Mouse (Mus musculus) thymus, postnatal 25 days (tissue): ENCODE results near the gene Sp100.
"Not testable (repeated sequence)": the region's sequence is repeated elsewhere in the genome, so short reads cannot be mapped to it uniquely, and the experiment has no call there.

Experiments
- DNase-seq: peaks from one replicate; pipeline ENCODE4 v3.0.0; 2022

Gene Sp100

DNA sequence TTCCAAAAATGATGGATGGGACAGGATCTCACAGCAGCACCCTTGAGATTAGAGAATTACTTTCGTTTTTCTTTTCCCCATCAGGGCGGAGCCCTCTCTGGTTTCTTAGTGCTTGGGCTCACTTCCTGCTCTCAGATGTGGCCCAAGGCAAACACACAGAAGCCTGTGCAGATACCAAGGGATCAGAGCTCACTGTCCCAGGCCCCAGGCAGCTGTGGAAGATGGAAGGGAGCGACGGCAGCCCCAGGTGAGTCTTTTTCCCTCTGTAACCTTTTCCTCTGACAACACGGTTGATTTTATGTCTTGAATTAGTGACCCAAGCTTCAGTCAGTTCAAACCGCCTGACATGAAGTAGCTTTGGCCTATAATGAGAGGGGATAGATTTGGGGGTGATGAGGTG, at the start of gene Sp100:
TSS of gene Sp100 (plus strand) at position 108 of the 400 bp plus-strand sequence.
- DNase-seq = peak; percentile 67

DNA sequence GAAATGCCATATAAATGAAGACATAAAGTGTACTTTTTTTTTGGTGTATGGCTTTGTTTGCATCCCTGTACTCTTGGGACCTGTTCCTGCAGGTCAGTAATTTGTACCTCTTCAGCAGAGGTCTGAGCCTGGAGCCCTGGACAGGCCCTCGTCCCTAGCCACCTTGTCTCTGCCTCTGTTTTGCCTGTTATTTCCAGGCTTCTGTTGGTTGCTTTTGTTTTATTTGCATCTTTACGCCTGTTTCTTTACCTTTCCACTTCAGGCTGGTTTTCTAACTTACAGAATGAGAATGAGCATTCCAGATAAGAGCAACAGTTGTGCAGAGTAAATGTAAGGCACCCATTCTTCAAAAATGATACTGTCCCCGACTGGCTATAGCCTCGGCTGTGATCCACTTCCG, 49.7 kb upstream of the Sp100 start, which contains the start of gene Sp140:
TSS of gene Sp140 (plus strand) at position 301 of the 400 bp plus-strand sequence.
- DNase-seq = not testable (repeated sequence)

GRCm38 (mm10) chr1:85600794-85601193, 49.0 kb upstream of the Sp100 start:
- DNase-seq = peak; percentile 61

DNA sequence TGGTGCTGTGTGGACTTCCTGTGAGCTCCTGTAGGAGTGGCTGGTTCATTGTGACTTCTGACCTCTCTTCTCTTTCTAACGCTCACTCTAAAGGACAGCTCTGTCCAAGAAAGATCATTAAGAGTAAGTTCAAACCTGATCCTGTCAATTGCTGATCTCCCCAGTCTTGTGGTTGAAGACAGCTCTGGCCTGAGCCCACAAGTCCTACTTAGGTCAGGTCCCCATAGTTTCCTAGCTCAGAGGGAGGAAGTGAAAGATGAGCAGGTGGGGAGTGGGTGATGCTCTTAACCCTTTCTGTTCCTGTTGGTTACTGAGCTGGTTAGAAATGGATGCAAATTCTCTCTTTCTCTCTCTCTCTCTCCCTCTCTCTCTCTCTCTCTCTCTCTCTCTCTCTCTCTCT, 45.4 kb upstream of the Sp100 start:
- not testable (repeated sequence) for DNase-seq

DNA sequence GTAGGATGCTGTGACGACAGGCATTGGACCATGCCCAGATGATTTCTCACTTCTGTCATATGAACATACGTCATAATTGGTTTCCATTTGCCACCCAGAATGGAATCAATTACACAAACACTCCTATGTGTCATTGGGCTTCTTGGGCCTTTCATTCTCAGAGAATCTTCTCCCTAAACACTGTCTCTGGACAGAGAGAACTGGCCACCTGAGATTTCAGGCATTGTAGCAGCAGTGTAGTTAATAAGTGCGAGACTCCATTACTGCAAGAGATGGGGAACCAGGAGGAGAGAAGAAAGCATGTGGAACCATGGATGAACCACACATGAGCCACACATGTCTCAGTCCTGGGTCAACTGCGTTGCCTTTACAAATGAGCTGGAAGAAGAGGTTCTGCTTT, 41.4 kb upstream of the Sp100 start:
- not testable (repeated sequence) for DNase-seq

GRCm38 (mm10) chr1:85610581-85610980, 39.2 kb upstream of the Sp100 start:
- DNase-seq = not testable (repeated sequence)

GRCm38 (mm10) chr1:85615096-85615495, 34.7 kb upstream of the Sp100 start:
- not testable (repeated sequence) for DNase-seq

- DNase-seq = not testable (repeated sequence)
These were observed 34.0 kb upstream of the Sp100 start for GRCm38 (mm10) chr1:85615819-85616218.

- DNase-seq = not testable (repeated sequence)
These were observed 32.6 kb upstream of the Sp100 start for GRCm38 (mm10) chr1:85617161-85617560.

DNA sequence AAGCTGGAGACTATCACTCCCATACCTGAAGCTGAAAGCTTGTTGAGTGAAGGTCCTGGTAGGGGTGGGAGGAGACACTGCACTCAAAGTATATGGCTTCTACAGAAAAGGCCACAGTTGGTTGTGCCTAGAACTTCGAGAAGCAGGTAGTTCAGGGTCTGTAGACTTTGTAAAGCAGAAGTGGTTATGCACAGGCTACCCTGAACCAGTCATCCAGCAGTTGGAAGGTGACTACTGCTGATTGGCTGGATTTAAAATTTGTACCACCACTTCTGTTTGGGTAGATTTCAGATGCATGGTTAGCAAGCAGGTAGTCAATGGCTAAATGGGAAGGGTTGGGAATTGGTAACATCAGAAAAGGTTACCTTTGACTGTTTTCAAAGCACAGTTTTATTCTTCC, 31.1 kb upstream of the Sp100 start:
- DNase-seq = not testable (repeated sequence)

DNA sequence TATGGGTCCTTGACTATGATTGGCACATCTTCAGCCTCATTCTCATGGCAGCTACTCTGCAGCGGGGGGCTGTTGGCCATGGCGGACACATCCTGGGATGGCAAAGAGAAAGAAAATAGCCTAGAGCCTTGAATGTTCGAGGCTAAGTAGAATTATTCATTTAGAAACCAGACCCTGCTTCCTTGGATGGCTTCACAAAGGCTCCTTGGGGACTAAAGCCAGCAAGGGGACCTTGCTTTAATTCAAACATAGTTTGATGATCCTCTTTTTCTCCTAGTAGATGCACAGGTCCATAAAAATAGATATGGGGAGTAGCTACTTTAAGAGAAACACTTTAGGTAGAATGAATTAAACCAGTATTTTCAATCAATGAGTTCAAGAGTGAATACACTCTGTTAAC, 12.9 kb upstream of the Sp100 start:
- DNase-seq = not testable (repeated sequence)

DNA sequence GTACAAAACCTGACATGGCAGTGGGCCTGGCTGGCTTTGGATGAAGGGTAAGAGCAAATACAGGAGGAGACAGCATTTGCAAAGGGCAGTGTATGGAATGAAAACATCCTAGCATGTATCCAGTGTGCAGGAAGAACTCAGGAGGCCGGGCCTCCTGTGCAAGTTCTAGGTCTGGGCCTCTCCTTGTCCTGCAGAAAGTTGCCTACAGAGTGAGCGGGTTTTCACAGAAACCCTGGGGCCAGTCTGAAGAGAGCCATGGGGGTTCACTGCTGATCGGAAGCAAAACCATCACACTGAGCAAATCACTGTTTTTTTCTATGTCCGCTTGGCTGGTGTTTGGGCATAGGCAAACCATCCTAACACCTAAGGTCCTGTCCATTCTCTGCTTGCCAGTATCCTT, 11.6 kb upstream of the Sp100 start:
- DNase-seq = not testable (repeated sequence)

- DNase-seq = peak; percentile 48
These were observed 736 bp downstream of the Sp100 start for GRCm38 (mm10) chr1:85650524-85650923.

GRCm38 (mm10) chr1:85651770-85652275, 2.0 kb downstream of the Sp100 start:
- DNase-seq = peak; percentile 20

GRCm38 (mm10) chr1:85657211-85657610, 7.4 kb downstream of the Sp100 start:
- not testable (repeated sequence) for DNase-seq

GRCm38 (mm10) chr1:85664266-85664665, 14.5 kb downstream of the Sp100 start:
- no peak for DNase-seq

- peak; percentile 46 for DNase-seq
These were observed 30.4 kb downstream of the Sp100 start for GRCm38 (mm10) chr1:85680226-85680625.

DNA sequence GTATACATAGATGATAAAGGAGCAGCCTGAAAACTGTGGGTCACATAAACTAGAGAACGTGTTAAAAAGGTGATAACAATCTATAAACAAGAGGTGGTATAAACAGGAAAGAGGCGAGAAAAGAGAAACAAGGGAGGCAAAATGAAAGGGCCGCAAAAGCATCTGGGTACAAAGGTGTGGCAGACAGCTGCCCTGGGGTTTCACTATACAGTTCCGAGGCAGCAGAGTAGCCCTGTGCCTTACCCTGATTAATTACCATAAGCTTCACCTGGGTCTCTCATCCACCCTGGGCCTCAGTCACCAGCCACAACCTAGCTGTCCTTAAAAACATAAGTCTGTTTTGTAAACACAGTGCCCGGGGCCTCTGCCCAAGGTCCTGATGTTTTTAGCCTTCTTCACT, 36.9 kb downstream of the Sp100 start:
- DNase-seq = peak; percentile 47

- peak; percentile 76 for DNase-seq
These were observed 37.6 kb downstream of the Sp100 start for GRCm38 (mm10) chr1:85687346-85687745.

GRCm38 (mm10) chr1:85690544-85690943, 40.8 kb downstream of the Sp100 start:
- DNase-seq = no peak

- no peak for DNase-seq
These were observed 42.5 kb downstream of the Sp100 start for GRCm38 (mm10) chr1:85692281-85692680.

DNA sequence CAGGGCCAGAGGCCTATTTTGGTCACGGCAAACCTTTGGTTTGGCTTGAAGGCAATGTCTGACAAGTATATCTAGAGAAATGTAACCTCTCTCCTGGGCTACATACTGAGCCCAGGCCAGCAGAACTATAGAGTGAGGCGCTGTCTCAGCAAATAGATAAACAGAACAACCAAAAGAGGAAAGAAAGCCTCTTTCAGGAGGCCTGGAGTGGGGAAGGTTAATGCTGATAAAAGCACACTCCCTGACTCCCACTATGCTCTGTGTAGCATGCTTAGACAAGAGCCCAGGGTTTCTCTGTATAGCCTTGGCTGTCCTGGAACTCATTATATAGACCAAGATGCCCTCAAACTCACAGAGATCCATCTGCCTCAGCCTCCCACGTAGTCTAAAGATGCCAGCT, 43.5 kb downstream of the Sp100 start:
- DNase-seq = no peak

DNA sequence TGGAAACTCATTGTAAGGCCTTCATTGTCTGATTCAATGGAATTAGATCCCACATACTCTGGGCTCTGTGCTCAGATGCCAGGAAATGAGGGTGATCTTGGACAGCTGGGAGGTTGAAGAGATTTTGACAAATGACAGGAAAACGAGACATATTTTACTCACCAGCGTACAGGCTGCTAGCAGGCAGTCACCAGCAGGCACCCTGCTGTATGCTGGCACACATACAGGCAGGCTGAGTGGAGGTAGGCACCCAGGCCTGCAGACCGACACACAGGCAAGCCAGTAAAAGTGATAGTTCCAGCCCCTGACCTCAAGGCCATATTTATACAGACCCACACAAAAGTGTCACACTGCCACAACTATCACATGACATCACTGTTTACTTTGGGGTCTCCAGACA, 45.9 kb downstream of the Sp100 start:
- no peak for DNase-seq

DNA sequence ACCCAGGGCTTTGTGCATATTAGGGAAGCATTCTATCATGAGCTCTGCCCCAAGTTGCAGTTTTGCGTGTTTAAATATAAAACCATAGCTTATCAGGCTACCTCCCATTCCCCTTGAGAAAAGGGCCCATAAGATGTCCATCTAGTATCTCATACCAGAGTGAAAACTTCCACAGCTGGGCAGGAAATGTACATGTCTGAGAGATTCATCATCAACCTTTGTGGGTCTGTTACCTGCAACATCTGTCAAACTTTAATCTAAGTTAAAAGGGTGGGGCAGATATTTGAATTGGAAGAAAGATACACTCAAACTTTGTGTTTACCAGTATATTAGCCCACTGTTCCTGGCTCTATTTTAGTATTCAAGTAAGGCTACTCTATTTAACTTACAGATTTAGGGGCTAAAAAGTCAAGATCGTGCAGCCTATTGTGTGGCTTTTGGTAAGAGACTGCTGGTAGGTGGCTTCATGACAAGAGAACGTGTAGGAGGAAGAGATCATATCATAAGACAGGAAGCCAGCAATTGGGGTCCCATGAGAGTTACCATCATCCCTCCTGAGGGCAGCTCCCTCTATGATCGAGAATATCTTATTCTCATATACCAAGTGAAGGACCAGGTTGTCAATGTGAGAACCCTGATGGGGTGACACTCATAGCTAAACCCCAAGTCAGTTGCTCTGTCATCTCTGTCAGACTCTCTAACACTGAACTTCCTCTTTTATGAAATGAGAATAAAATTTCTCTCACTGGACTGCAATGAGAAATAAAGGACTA, 48.1 kb downstream of the Sp100 start:
- no peak for DNase-seq

DNA sequence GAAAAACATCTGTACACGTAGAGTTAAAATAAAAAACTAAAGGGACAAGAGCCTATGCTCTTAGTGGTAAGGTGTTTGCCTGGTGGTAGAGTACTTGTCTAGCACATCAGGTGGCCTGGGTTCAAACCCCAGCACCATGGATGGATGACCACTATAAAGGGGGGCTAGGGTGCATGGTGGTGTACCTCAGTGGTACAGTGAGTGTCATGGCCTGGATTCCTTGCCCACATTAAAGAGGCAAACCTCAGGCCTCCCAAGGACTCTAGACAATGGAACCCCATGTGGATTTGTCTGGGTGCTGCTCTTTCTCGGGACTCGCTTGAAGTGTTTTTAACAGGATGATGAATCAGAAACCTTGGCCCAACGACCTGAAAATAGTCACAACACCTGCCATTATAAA, 52.7 kb downstream of the Sp100 start:
- DNase-seq = no peak
